Mouse (Mus musculus) lung, postnatal 0 days (tissue): ENCODE measurements at regions not wholly inside any gene's neighbourhood (a gene's known extent, or its start where the extent isn't known, plus 50 kb on each side); places are given as distances from the start of the nearest gene placed in this dataset.

ENCODE experiments used
- CTCF ChIP-seq: IDR thresholded peaks from 2 replicates; pipeline ENCODE4 v1.5.1; 2016; ENCODE audit warnings: antibody characterized with exemption, mild to moderate bottlenecking
- EP300 ChIP-seq: IDR thresholded peaks from 2 replicates; pipeline ENCODE4 v1.6.1; 2016; ENCODE audit warnings: antibody characterized with exemption, mild to moderate bottlenecking, control low read depth

GRCm38 (mm10) chr4:90943687-90944385, 456.7 kb downstream of the Elavl2 start:
- TF ChIP-seq CTCF (no peak), EP300 (no peak)
